Mouse (Mus musculus) left cerebral cortex, postnatal 14 days (tissue): ENCODE results near the gene Gucy2d. TPM values are rescaled to one million over a fixed set of nuclear protein-coding genes. Genes with fewer than 3 reads are reported as not detected.
A peak's percentile ranks its signal among the peaks of the same experiment; 100 is the strongest.

Source experiments
- DNase-seq, 2 experiments: peaks; one replicate each; pipeline ENCODE4 v3.0.0; 2021 to 2022; ENCODE audit warnings: low spot score in 2 of 2, mixed read lengths in 1 of 2
- intact Hi-C: fragments of 180-260 bp; cut with DNase I; formaldehyde crosslinking; loops from one replicate; pipeline ENCODE4 v1.15.1; 2025
- long read RNA-seq, 2 experiments: library from polyadenylated mRNA; stranded (forward); transcript quantifications; one replicate each; pipeline ENCODE4 v2.0.0; 2021
- total RNA-seq, 2 experiments: library from RNA; stranded (reverse); gene quantifications; 2 replicates each; pipeline ENCODE4 v1.2.3; 2021

The Gucy2d gene
- under 1 TPM in 1 of 2 experiments, not detected in 1; 0.25 TPM for total RNA-seq
- long read RNA-seq, experiment 1, result 0 reads
- long read RNA-seq, experiment 2, result 0 reads

DNA sequence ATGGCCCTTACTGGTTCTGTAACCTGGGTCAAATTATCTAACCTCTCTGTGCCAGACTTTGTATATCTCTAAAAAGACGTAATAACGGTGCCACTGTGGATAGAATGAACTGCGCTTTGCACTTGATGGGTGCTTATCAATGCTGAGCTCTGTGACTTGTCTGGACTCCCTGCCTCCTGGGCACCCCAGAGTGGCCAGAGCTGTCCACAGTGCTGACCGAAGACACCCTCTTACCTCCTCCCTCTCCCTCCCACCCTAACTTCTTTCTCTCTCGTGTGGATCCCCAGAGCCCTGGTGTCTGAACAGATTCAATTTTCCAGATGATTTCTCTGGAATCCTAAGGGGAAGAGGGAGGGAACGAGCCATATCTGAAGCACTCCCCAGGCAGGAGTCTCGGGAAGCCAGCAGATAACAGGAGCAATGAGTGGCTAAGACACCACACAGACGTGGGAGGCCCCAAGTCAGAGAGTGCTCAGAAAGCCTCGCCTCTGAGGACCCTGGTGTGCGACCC lies at the start of gene Gucy2d:
Gene Gucy2d (plus strand): TSS at position 461 of the 511 bp plus-strand sequence.
- no peak for DNase-seq
- intact Hi-C loops, result loop anchor here (10.0 kb wide), 1 partner anchor 285 kb away; no protein-coding TSS in a partner anchor

DNA sequence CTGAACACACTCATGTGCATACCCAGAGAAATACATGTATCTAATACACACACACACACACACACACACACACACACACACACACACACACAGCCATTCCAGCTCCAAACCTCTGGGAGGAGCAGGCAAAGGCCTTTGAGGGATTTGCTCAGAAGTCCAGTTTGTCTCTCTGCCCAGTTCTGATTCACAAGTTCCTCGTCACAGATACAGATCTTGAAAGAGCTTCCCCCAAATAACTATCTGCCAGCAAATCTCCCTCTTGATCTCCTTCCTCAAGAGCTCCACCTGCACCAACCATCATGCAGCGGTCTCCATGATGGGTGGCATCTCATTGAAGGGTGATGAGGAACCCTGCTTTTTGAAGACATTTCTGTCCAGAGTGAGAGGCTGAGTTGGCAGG lies 49.7 kb upstream of the Gucy2d start:
- intact Hi-C loops, result no loop called here
- DNase-seq, result no peak

GRCm38 (mm10) chr7:98391351-98391936 lies 48.8 kb upstream of the Gucy2d start:
- intact Hi-C loops, result no loop called here
- DNase-seq, result peak; percentile 23 to 38

DNA sequence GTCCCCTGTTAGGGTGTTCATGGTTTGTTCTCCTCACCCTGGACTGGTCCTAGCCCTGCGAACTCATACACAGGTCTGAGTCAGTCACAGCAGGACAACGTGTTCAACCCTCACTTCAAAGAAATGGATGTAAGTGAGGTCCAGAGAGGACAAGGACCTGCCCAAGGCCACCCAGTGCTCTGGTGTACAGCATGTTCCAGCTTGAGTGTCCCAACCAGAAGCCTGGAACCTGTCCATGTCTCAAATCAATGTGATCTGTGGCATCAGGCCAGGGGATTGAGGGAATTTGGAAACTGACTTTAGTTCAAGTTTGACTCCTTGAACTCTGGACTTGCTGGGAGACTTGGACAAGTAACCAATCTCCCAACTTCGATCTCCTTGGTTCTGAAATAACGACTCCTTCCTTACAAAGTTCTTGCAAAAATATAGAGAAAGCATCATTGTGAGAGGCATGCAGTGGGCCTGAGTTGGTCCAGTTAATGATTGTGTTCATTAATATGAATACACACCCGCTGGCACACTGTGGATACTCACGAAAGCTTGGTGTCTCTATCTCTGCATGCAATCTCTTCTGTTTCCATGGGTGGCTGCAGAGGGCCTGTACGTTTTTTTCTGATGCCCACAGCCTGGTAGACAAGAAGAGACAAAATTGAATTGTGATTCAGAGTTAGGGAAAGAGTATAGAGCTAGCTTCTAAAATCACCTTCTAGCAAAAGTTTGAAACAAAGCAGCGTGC lies 47.6 kb upstream of the Gucy2d start:
- DNase-seq, result no peak
- intact Hi-C loops, result no loop called here

DNA sequence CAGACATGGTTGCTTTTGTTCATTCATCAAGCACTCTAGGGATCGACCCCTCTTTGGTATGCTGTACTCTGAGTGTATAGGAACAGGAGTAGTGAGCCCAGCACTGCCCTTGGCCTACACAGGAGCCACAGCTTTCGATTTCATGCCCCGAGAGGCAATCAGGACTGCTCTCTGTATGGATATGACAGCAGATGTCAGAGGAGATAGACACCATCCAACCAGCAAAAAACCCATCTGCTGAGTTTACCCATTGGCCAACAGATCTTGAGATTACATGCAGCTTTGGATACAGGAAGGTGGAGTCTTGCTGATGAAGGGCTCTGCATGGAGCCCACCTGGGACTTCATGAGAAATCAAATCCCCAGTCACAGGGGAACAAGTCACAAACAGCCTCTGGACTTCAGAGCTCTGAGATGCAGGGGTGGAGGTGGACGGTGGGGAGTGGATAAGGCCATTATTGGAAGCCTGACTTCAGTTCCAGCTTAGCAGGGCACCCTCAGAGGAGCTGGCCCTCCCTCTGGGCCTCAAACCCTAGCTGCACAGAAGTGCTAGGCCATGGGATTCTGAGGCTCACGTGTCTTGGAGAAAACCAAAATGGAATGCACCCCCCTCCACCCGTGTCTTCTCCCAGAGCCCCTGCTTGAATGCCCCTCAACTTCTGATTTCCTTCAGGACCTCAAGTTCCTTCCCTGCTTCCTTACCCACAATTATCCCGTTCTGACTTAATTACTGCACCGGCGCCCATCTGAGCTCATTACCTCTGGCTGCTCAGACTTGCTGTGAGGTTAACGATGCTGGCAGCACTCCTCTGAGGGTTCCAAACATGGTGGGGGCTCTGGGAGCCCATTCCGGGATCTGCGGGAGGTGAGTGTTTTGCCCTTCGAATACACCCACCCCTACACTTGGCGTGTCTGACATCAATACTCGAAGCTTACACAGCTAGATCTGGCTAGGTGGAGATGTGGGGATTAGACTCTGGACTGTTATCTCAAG lies 37.3 kb upstream of the Gucy2d start:
- intact Hi-C loops, result no loop called here

GRCm38 (mm10) chr7:98403996-98404395 lies 36.2 kb upstream of the Gucy2d start:
- DNase-seq, result no peak

More for the DNA sequence above, 37.3 kb upstream of the Gucy2d start:
- DNase-seq, result no peak

GRCm38 (mm10) chr7:98407615-98408014 lies 32.6 kb upstream of the Gucy2d start:
- intact Hi-C loops, result no loop called here
- DNase-seq, result no peak

More at GRCm38 (mm10) chr7:98403996-98404395, 36.2 kb upstream of the Gucy2d start:
- intact Hi-C loops, result no loop called here

GRCm38 (mm10) chr7:98413115-98413514 lies 27.1 kb upstream of the Gucy2d start:
- intact Hi-C loops, result no loop called here
- DNase-seq, result no peak

- intact Hi-C loops, result loop anchor here (5.0 kb wide), 1 partner anchor 43 kb away; no protein-coding TSS in a partner anchor
Observed at GRCm38 (mm10) chr7:98415550-98415949, 24.7 kb upstream of the Gucy2d start.

DNA sequence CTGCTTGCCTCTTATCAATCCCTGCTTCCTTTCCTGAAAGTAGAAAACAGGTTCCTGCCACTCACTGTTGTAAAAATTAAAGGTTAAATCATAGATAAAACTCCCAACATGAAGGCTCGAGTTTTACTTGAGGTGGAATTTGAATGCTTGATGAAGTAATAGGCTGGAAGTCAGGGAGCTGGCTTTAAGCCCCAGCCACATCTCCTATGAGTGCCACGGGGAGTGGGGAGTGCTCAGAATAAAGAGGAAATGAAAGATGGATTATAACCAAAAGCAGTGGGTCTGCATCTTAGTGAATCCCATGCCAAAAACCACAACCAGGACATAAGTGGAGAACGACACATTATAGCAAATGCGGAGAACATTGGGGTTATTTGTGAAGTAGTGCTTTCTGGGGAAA lies 24.2 kb upstream of the Gucy2d start:
- DNase-seq, result no peak
- intact Hi-C loops, result loop anchor here (5.0 kb wide), 1 partner anchor 44 kb away; no protein-coding TSS in a partner anchor

More at GRCm38 (mm10) chr7:98415550-98415949, 24.7 kb upstream of the Gucy2d start:
- no peak for DNase-seq

DNA sequence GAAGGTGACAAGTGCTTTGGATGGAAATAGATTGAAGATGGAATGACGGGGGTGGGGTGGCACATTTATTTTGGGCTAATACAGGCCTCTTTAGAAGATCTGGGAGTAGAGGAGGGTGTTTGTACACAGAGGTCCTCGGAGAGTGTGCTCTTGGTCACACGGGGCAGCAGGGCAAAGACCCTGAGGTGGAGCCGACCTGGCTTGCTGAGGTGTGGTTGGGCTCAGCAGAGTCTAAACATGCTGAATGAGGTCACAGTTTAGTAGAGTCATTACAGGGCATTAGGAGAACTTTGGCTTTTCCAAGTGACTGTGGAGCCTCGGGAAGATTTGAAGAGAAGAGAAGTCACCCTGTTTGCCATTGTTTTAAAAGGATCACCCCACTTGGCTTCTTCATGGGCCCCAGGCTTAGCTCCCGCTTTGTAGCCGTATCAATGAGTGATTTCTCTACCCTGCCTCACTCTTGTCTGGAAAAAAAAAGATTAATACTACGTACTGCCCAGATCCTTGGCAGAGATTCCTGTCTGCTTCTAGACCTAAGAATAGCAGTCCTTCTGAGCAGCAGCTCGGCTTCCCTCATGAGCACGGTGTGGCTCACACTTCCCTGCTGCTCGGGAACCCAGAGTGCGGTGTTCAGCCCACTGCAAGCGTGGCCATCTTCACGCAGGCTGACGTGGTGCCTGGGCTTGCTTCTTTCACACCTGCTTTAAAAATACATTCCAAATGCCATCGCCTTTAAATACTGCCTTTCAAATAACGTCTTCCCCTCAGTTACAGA lies 22.0 kb upstream of the Gucy2d start:
- DNase-seq, result peak; percentile 75 to 93
- intact Hi-C loops, result loop anchor here (5.0 kb wide), 1 partner anchor 46 kb away; no protein-coding TSS in a partner anchor

- intact Hi-C loops, result loop anchor here (5.0 kb wide), 1 partner anchor 47 kb away; no protein-coding TSS in a partner anchor
Observed at GRCm38 (mm10) chr7:98419366-98419765, 20.9 kb upstream of the Gucy2d start.

GRCm38 (mm10) chr7:98423546-98423945 lies 16.7 kb upstream of the Gucy2d start:
- intact Hi-C loops, result no loop called here

More at GRCm38 (mm10) chr7:98419366-98419765, 20.9 kb upstream of the Gucy2d start:
- DNase-seq, result peak in 1 of 2 experiments; percentile 15

GRCm38 (mm10) chr7:98424396-98424795 lies 15.8 kb upstream of the Gucy2d start:
- no peak for DNase-seq
- intact Hi-C loops, result no loop called here

More at GRCm38 (mm10) chr7:98423546-98423945, 16.7 kb upstream of the Gucy2d start:
- no peak for DNase-seq

GRCm38 (mm10) chr7:98425551-98425950 lies 14.7 kb upstream of the Gucy2d start:
- DNase-seq, result no peak
- intact Hi-C loops, result no loop called here

GRCm38 (mm10) chr7:98426641-98427040 lies 13.6 kb upstream of the Gucy2d start:
- DNase-seq, result no peak
- intact Hi-C loops, result no loop called here

DNA sequence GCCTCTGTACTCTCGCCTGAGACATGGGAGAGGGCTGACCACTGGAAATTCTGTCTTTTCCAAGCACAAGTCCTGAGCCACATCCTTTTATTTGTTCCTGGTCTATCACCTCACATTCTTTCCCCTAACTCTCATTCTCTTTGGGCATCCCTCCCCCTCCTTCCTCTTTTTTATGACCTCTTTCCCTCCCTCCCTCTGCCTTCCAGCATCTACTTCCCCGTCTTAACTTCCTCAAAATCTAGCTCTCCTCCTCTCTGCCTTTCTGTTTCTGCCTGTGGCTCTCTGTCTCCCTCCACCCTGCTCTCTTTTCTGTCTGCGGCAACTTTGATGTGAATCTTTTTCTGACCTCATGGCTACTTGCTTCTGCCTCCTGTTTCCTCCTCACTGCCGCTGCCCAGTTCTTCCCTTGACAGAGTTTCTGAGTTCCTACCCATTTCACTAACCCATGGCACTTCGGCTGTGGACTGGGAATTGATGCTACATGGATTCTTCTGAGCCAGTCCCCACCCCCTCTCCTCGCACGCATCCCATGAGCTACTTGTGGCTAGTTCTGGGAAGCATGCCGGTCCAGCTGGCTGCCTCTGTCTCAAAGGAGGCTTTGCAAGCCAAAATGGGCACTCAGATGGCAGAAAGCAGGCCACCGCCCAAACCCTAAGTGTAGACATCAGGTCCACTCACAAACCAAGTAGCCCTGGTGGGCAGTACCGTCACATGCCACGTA lies 12.9 kb upstream of the Gucy2d start:
- DNase-seq, result peak in 1 of 2 experiments; percentile 34

DNA sequence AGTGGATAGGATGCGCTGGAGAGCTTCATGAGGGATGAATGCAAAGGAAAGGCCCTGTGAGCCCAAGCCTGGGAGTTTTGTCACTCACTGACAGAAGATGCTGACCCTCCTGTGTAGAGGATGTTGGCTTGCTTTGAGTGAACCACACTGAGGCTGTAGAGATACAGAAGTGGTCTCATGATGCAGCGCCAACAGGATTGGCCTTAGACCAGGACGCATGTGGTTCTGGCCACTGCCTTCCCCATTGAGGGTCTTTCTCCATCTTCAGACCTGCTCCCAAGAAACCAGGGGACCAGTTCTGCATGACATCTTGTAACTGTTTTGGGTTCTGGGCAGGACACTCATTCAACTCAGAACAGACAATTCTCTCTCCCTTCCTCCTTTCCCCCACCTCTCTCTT lies 10.6 kb upstream of the Gucy2d start:
- intact Hi-C loops, result no loop called here
- DNase-seq, result no peak

More for the DNA sequence above, 12.9 kb upstream of the Gucy2d start:
- intact Hi-C loops, result no loop called here
